Mouse (Mus musculus) embryonic facial prominence, embryonic 11.5 days (tissue): Measurements from ENCODE around the gene Nab1. TPM values are rescaled to one million over a fixed set of nuclear protein-coding genes. Genes with fewer than 3 reads are reported as not detected.

Experiments
- ATAC-seq: fragments of 200-750 bp; cut with Nextera tagmentation; replicated peaks from 2 replicates; pipeline ENCODE4 v1.8.0; 2017; ENCODE audit warnings: low read depth; ENCODE audit not compliant: insufficient number of reproducible peaks, low FRiP score, low TSS enrichment
- DNase-seq: peaks from one replicate; pipeline ENCODE4 v3.0.0-alpha.2; 2015; ENCODE audit warnings: low spot score
- H3K27ac ChIP-seq: fragments of 300-500 bp; sonication (generic); replicated peaks from 2 replicates; pipeline ENCODE4 v1.5.1; 2014; ENCODE audit warnings: mild to moderate bottlenecking, low read depth, low read length, control low read depth
- H3K27me3 ChIP-seq: fragments of 300-500 bp; sonication (generic); 2 replicates; pipeline ENCODE4 v1.6.1; 2014; ENCODE audit warnings: mild to moderate bottlenecking, low read length, moderate library complexity, mixed read lengths; ENCODE audit not compliant: control insufficient read depth, insufficient read depth
- H3K36me3 ChIP-seq: fragments of 300-500 bp; sonication (generic); replicated peaks from 2 replicates; pipeline ENCODE4 v1.6.1; 2014; ENCODE audit warnings: low read depth, mild to moderate bottlenecking, low read length, moderate library complexity, mixed read lengths; ENCODE audit not compliant: control insufficient read depth, insufficient read depth
- H3K4me1 ChIP-seq: fragments of 300-500 bp; sonication (generic); 2 replicates; pipeline ENCODE4 v1.6.1; 2014; ENCODE audit warnings: low read length, mixed read lengths; ENCODE audit not compliant: control insufficient read depth, insufficient read depth
- H3K4me2 ChIP-seq: fragments of 300-500 bp; sonication (generic); 2 replicates; pipeline ENCODE4 v1.6.1; 2014; ENCODE audit warnings: low read depth, mild to moderate bottlenecking, control low read depth, low read length, moderate library complexity
- H3K4me3 ChIP-seq: fragments of 300-500 bp; sonication (generic); 2 replicates; pipeline ENCODE4 v1.5.1; 2014; ENCODE audit warnings: low read depth, low read length, control low read depth
- H3K9ac ChIP-seq: fragments of 300-500 bp; sonication (generic); replicated peaks from 2 replicates; pipeline ENCODE4 v1.6.1; 2014; ENCODE audit warnings: mild to moderate bottlenecking, control low read depth, low read length
- H3K9me3 ChIP-seq: fragments of 300-500 bp; sonication (generic); replicated peaks from 2 replicates; pipeline ENCODE4 v1.6.1; 2016; ENCODE audit warnings: mild to moderate bottlenecking, low read length, inconsistent platforms, mixed read lengths; ENCODE audit not compliant: control insufficient read depth
- WGBS: fragments of 180-500 bp; shearing (Covaris S2); extraction: QIAGEN DNeasy Blood & Tissue Kit; methylation state at CpG from one replicate; pipeline ENCODE4 v1.1.7; 2014; 5-methylcytosine and 5-hydroxymethylcytosine counted together
- polyA plus RNA-seq: library from polyadenylated mRNA; unstranded; fragments of >200 nt; fragmentation: Nextera tagmentation; extraction: Ambion mirVana; gene quantifications from 2 replicates; pipeline ENCODE4 v1.2.1, GENCODE M21; 2014

Nab1 gene
- polyA plus RNA-seq, 1 experiment from 2014 or later = 6.3 TPM

- no peak for ATAC-seq
- H3K4me3 ChIP-seq = no peak overlapping the region
- no peaks in the 10 kb centered on the region for H3K36me3 ChIP-seq
- H3K9me3 ChIP-seq = no peaks in the 10 kb centered on the region
- no peak overlapping the region for H3K4me2 ChIP-seq
- H3K9ac ChIP-seq = no peak overlapping the region
- 66% methylated on average over 6 of the region's 6 CpGs for WGBS
- no peak for DNase-seq
- no peaks in the 10 kb centered on the region for H3K4me1 ChIP-seq
- H3K27me3 ChIP-seq = no peaks in the 10 kb centered on the region
- H3K27ac ChIP-seq = no peak overlapping the region
These were observed 64.6 kb downstream of the Nab1 start for GRCm38 (mm10) chr1:52435856-52436255.

- H3K27ac ChIP-seq = no peak overlapping the region
These were observed 66.4 kb downstream of the Nab1 start for GRCm38 (mm10) chr1:52434085-52434484.

GRCm38 (mm10) chr1:52431806-52432205 lies 68.7 kb downstream of the Nab1 start:
- Histone ChIP-seq H3K4me2 (no peak overlapping the region), H3K36me3 (no peaks in the 10 kb centered on the region), H3K9ac (no peak overlapping the region), H3K4me1 (no peaks in the 10 kb centered on the region), H3K27ac (no peak overlapping the region), H3K27me3 (no peaks in the 10 kb centered on the region), H3K4me3 (no peak overlapping the region), H3K9me3 (no peaks in the 10 kb centered on the region)
- ATAC-seq (no peak), DNase-seq (no peak)
- WGBS = 81% methylated on average over 8 of the region's 8 CpGs

More at GRCm38 (mm10) chr1:52434085-52434484, 66.4 kb downstream of the Nab1 start:
- ATAC-seq = no peak
- H3K36me3 ChIP-seq = no peaks in the 10 kb centered on the region
- H3K27me3 ChIP-seq = no peaks in the 10 kb centered on the region
- H3K4me2 ChIP-seq = no peak overlapping the region
- H3K4me1 ChIP-seq = no peaks in the 10 kb centered on the region
- no peaks in the 10 kb centered on the region for H3K9me3 ChIP-seq
- H3K9ac ChIP-seq = no peak overlapping the region
- H3K4me3 ChIP-seq = no peak overlapping the region
- no peak for DNase-seq
- 72% methylated on average over 4 of the region's 4 CpGs for WGBS

- no peak overlapping the region for H3K27ac ChIP-seq
- H3K4me2 ChIP-seq = no peak overlapping the region
- no peak for DNase-seq
- ATAC-seq = no peak
- WGBS = 82% methylated on average over 2 of the region's 2 CpGs
- no peaks in the 10 kb centered on the region for H3K9me3 ChIP-seq
- no peaks in the 10 kb centered on the region for H3K27me3 ChIP-seq
- no peaks in the 10 kb centered on the region for H3K4me1 ChIP-seq
- H3K36me3 ChIP-seq = no peaks in the 10 kb centered on the region
- no peak overlapping the region for H3K4me3 ChIP-seq
- no peak overlapping the region for H3K9ac ChIP-seq
These were observed 69.9 kb downstream of the Nab1 start for GRCm38 (mm10) chr1:52430606-52431005.

- DNase-seq (no peak), ATAC-seq (no peak)
- Histone ChIP-seq H3K4me3 (no peak overlapping the region), H3K36me3 (no peaks in the 10 kb centered on the region), H3K9me3 (no peaks in the 10 kb centered on the region), H3K4me1 (no peaks in the 10 kb centered on the region), H3K4me2 (no peak overlapping the region), H3K27ac (no peak overlapping the region), H3K27me3 (no peaks in the 10 kb centered on the region), H3K9ac (no peak overlapping the region)
- WGBS = 82% methylated on average over 1 of the region's 1 CpGs
These were observed 70.4 kb downstream of the Nab1 start for GRCm38 (mm10) chr1:52430116-52430515.

GRCm38 (mm10) chr1:52427841-52428464 lies 72.5 kb downstream of the Nab1 start:
- ATAC-seq = no peak
- H3K36me3 ChIP-seq = no peaks in the 10 kb centered on the region
- H3K9me3 ChIP-seq = no peaks in the 10 kb centered on the region
- H3K9ac ChIP-seq = no peak overlapping the region
- H3K4me2 ChIP-seq = no peak overlapping the region
- no peak overlapping the region for H3K4me3 ChIP-seq
- no peak overlapping the region for H3K27ac ChIP-seq
- H3K4me1 ChIP-seq = no peaks in the 10 kb centered on the region
- no peaks in the 10 kb centered on the region for H3K27me3 ChIP-seq
- WGBS = 76% methylated on average over 2 of the region's 2 CpGs
- no peak for DNase-seq

GRCm38 (mm10) chr1:52423846-52424245 lies 76.6 kb downstream of the Nab1 start:
- Histone ChIP-seq H3K4me1 (no peaks in the 10 kb centered on the region), H3K4me3 (no peak overlapping the region), H3K27me3 (no peaks in the 10 kb centered on the region), H3K4me2 (no peak overlapping the region), H3K27ac (no peak overlapping the region), H3K9me3 (no peaks in the 10 kb centered on the region), H3K9ac (no peak overlapping the region), H3K36me3 (no peaks in the 10 kb centered on the region)
- 65% methylated on average over 1 of the region's 1 CpGs for WGBS
- no peak for DNase-seq
- ATAC-seq = no peak

GRCm38 (mm10) chr1:52423057-52423456 lies 77.4 kb downstream of the Nab1 start:
- no peaks in the 10 kb centered on the region for H3K36me3 ChIP-seq
- no peak overlapping the region for H3K9ac ChIP-seq
- ATAC-seq (no peak), DNase-seq (no peak)
- 82% methylated on average over 2 of the region's 2 CpGs for WGBS
- H3K4me3 ChIP-seq = no peak overlapping the region
- no peaks in the 10 kb centered on the region for H3K4me1 ChIP-seq
- no peaks in the 10 kb centered on the region for H3K27me3 ChIP-seq
- H3K27ac ChIP-seq = no peak overlapping the region
- H3K9me3 ChIP-seq = no peaks in the 10 kb centered on the region
- no peak overlapping the region for H3K4me2 ChIP-seq
